Mouse (Mus musculus) neural tube, embryonic 11.5 days (tissue): ENCODE measurements at regions not wholly inside any gene's neighbourhood (a gene's known extent, or its start where the extent isn't known, plus 50 kb on each side); places are given as distances from the start of the nearest gene placed in this dataset.

Experiments
- ATAC-seq: fragments of 200-750 bp; cut with Nextera tagmentation; 2 replicates; pipeline ENCODE4 v1.8.0; 2017; ENCODE audit warnings: moderate number of reproducible peaks, mild to moderate bottlenecking, moderate TSS enrichment, moderate library complexity; ENCODE audit not compliant: insufficient read depth, low FRiP score, low TSS enrichment
- DNase-seq: peaks from one replicate; pipeline ENCODE4 v3.0.0-alpha.2; 2015; ENCODE audit warnings: low spot score
- H3K27ac ChIP-seq: fragments of 300-500 bp; sonication (generic); 2 replicates; pipeline ENCODE4 v1.5.1; 2014; ENCODE audit warnings: low read depth, mild to moderate bottlenecking, low read length
- H3K27me3 ChIP-seq: fragments of 300-500 bp; sonication (generic); 2 replicates; pipeline ENCODE4 v1.6.1; 2014; ENCODE audit warnings: mild to moderate bottlenecking, low read length, mixed read lengths; ENCODE audit not compliant: control insufficient read depth, insufficient read depth
- H3K36me3 ChIP-seq: fragments of 300-500 bp; sonication (generic); 2 replicates; pipeline ENCODE4 v1.6.1; 2014; ENCODE audit warnings: mild to moderate bottlenecking, low read length, moderate library complexity, mixed read lengths; ENCODE audit not compliant: control insufficient read depth, insufficient read depth
- H3K4me1 ChIP-seq: fragments of 300-500 bp; sonication (generic); 2 replicates; pipeline ENCODE4 v1.6.1; 2014; ENCODE audit warnings: low read length, mixed read lengths; ENCODE audit not compliant: control insufficient read depth, insufficient read depth
- H3K4me2 ChIP-seq: fragments of 300-500 bp; sonication (generic); 2 replicates; pipeline ENCODE4 v1.6.1; 2014; ENCODE audit warnings: low read depth, mild to moderate bottlenecking, moderate library complexity
- H3K4me3 ChIP-seq: fragments of 300-500 bp; sonication (generic); 2 replicates; pipeline ENCODE4 v1.5.1; 2014; ENCODE audit warnings: low read depth, low read length
- H3K9ac ChIP-seq: fragments of 300-500 bp; sonication (generic); 2 replicates; pipeline ENCODE4 v1.6.1; 2014; ENCODE audit warnings: mild to moderate bottlenecking, low read length
- H3K9me3 ChIP-seq: fragments of 300-500 bp; sonication (generic); 2 replicates; pipeline ENCODE4 v1.6.1; 2016; ENCODE audit warnings: low read length; ENCODE audit not compliant: control insufficient read depth
- WGBS: fragments of 180-500 bp; shearing (Covaris S2); extraction: QIAGEN DNeasy Blood & Tissue Kit; methylation state at CpG from one replicate; pipeline ENCODE4 v1.1.7; 2014; 5-methylcytosine and 5-hydroxymethylcytosine counted together

DNA sequence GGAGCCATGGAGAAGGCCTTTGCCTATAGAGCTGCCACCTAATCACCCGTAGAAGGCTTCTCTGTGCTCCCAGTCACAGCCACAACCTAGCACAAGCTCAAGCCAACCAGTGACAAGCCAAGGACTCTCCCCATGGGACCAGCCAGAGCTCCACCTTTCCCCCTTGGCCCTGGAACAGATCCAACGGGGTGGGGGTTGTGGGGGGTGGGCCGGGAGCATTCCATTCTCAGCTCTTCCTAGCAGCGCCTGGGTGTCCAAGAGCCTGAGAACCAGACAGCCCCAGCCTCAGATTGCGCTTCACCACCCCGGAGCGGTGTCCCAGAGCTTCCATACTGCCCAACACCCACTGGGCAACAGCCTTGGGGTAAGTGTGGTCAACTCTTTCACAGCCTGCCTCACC is 69.6 kb upstream of the Ccn6 start:
- no peak for DNase-seq
- H3K4me3 ChIP-seq = no peak overlapping the region
- no peaks in the 10 kb centered on the region for H3K9me3 ChIP-seq

DNA sequence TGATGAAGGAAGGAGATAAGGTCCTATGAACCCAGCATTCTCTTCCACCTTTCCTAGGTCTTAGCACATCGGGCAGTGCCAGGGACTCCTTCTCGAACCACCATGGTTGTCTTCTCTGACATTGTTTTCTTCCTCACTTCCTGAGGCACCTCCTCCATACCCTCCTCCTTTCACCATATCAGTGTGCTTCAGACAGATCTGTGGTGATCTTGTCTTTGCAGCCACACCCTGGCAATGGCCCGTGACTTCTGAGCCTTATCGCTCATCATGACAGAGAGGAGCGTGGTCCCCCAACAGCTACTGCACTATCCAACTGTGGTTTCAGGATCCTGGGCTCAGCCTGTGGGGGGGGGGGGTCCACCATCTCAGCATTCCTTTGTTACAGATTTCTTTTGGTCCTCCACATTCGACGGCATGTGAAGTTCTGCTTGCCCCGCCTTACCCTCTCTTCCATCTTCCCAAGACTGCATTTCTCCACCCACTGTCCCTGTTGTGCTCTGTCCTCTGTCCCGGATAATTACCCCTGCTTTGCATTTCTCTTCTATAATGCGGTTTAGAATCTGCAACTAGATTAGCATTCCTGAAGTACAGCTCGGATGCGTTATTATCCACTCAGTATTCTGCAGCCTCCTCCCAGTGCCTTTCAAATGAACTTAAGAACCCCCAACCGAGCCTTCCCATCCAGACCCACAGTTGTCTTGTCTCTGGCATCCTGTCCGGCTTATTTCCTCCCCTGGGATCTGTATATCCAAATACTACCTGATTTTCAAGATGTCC is 67.2 kb upstream of the Ccn6 start:
- Histone ChIP-seq H3K4me1 (peaks cover 10% of the 10 kb centered on the region; the same call in 1 of the 2 replicates), H3K4me3 (no peak overlapping the region), H3K9ac (no peak overlapping the region), H3K4me2 (no peak overlapping the region), H3K27ac (no peak overlapping the region), H3K27me3 (no peaks in the 10 kb centered on the region), H3K36me3 (no peaks in the 10 kb centered on the region), H3K9me3 (no peaks in the 10 kb centered on the region)
- 0 out of 2 replicates have a peak, but pooled peaks have one; percentile 22 for ATAC-seq
- WGBS = 58% methylated on average over 14 of the region's 14 CpGs
- DNase-seq = no peak

More for the DNA sequence above, 69.6 kb upstream of the Ccn6 start:
- no peak overlapping the region for H3K9ac ChIP-seq
- no peaks in the 10 kb centered on the region for H3K36me3 ChIP-seq
- no peak for ATAC-seq
- H3K4me2 ChIP-seq = no peak overlapping the region
- H3K27me3 ChIP-seq = no peaks in the 10 kb centered on the region
- H3K4me1 ChIP-seq = no peaks in the 10 kb centered on the region
- no peak overlapping the region for H3K27ac ChIP-seq
- 87% methylated on average over 7 of the region's 7 CpGs for WGBS

DNA sequence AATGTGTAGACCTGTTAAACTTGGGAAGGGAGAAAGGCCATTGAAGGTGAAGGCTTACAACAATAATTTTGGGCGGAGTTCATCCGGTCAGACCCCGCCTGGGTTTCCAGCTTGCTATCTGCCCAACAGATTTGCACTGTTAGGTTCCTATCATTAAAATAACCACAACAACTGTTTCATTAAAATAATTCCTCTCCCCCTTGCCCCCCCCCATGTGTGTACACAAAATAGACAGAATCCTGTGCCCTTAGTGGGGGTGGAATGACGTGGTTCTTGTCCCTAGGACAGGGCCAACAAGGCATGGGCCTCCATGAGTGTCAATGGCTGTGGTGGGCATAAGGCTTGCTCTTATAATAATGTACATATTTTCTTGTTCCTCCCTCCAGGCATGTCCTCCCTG is 65.6 kb upstream of the Ccn6 start:
- H3K36me3 ChIP-seq = no peaks in the 10 kb centered on the region
- H3K4me3 ChIP-seq = no peak overlapping the region
- WGBS = 92% methylated on average over 4 of the region's 4 CpGs
- ATAC-seq = no peak
- H3K4me2 ChIP-seq = no peak overlapping the region
- H3K4me1 ChIP-seq = peaks cover 10% of the 10 kb centered on the region; the same call in 1 of the 2 replicates
- no peak overlapping the region for H3K9ac ChIP-seq
- DNase-seq = no peak
- no peak overlapping the region for H3K27ac ChIP-seq
- H3K27me3 ChIP-seq = no peaks in the 10 kb centered on the region
- no peaks in the 10 kb centered on the region for H3K9me3 ChIP-seq

DNA sequence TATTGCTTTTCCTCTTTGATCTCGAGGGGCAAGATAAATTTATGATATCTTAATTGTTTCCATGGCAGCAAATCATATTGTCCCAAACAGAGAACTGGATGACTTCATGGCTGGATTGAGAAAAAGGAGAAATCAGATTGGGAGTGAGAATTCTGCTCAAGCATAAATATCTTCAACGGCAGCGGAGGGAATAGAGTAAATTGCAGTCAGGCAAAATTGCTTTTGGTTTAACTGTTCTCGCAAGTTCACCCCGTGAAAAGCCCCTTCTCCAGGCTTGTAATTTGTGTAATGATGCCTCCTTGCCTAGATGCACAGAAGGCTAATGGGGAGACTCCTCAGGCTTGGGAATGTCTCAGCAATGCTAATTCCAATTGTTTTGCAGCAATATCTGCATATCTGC is 64.4 kb upstream of the Ccn6 start:
- H3K4me2 ChIP-seq = no peak overlapping the region
- DNase-seq = no peak
- peaks cover 10% of the 10 kb centered on the region; the same call in 1 of the 2 replicates for H3K4me1 ChIP-seq
- H3K9me3 ChIP-seq = no peaks in the 10 kb centered on the region
- H3K4me3 ChIP-seq = no peak overlapping the region
- H3K27ac ChIP-seq = no peak overlapping the region
- 47% methylated on average over 5 of the region's 5 CpGs for WGBS
- H3K9ac ChIP-seq = no peak overlapping the region
- H3K27me3 ChIP-seq = no peaks in the 10 kb centered on the region
- no peaks in the 10 kb centered on the region for H3K36me3 ChIP-seq
- ATAC-seq = 0 out of 2 replicates have a peak, but pooled peaks have one; percentile 4

DNA sequence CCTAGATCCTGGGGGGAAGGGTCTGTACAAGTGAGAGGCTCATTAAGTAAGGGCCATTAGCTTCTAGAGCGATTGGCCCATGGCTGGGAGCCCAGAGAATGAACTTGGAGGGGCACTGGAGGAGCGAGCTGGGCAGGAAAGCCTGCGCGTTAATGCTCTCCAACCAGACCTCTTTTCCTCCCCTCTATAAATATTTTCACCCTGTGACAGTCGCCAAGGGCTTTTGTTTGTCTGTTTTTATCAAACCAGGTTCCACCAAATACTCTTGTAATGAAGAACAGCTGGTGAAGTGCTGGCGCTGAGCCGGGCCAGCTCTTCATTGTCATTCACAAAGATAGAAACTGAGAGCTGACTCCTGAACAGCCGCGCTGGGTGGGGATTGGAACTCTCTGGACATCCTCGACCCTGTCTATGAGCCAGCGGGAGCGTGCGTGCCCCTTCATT is 63.9 kb upstream of the Ccn6 start:
- peak; percentile 40 for DNase-seq
- ATAC-seq = peak; percentile 85
- Histone ChIP-seq H3K4me3 (no peak overlapping the region), H3K27me3 (no peaks in the 10 kb centered on the region), H3K36me3 (no peaks in the 10 kb centered on the region), H3K4me2 (peak overlapping the region; percentile 12; the same call in 1 of the 2 replicates), H3K27ac (peak overlapping the region; percentile 55), H3K4me1 (peaks cover 10% of the 10 kb centered on the region; the same call in 1 of the 2 replicates), H3K9me3 (no peaks in the 10 kb centered on the region), H3K9ac (no peak overlapping the region)
- 22% methylated on average over 13 of the region's 13 CpGs for WGBS

DNA sequence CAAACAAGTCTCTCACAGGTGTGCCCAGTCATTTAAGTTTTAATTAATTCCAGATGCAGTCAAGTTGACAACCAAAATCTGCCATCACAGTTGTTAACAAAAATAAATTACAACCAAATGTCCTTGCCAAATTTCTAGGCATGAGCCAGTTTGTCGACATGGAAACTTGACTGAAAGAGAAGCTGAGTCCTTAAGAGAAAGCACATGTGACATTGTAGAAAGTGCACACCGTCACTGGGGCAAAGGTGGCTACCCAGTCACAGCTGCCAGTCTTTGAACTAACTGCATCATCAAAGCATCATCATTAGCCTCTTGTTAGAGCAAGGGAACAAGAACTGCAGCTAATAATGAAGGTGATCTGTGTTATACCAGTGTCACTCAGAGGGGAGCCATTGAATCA is 62.9 kb upstream of the Ccn6 start:
- H3K4me3 ChIP-seq = no peak overlapping the region
- H3K4me2 ChIP-seq = no peak overlapping the region
- ATAC-seq = no peak
- WGBS = 54% methylated on average over 2 of the region's 2 CpGs
- no peak for DNase-seq
- no peak overlapping the region for H3K27ac ChIP-seq
- no peaks in the 10 kb centered on the region for H3K36me3 ChIP-seq
- no peaks in the 10 kb centered on the region for H3K9me3 ChIP-seq
- H3K27me3 ChIP-seq = no peaks in the 10 kb centered on the region
- no peak overlapping the region for H3K9ac ChIP-seq
- H3K4me1 ChIP-seq = peaks cover 10% of the 10 kb centered on the region; the same call in 1 of the 2 replicates

DNA sequence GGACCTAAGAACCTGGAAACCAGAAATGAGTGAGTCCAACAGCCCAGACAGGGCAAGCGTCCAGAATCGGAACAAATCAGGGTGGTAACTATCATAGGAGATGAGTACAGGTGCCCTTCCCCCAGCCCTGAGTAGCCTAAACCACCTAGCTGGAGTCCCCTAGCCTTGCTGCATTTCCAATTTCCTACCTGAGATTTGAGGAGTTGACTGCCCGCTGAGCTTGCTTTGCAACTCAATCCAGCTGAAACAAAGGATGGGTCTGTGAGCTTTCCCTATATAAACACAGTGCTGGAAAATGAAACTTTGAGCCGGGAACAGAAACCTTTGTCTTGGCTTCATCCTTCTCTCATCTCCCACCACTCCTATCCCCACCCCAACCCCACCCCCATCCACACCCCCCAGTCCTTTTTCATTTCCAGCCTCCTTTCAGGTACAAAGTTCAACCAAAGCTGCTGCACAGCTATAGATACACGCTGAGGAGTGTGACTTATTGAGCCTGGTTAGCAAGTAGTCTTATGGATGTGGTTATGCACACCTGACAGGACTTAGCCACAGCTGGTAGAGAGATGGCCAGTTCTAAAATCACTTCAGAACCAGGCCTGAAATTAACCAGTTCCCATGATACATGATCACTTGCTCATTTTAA is 61.0 kb upstream of the Ccn6 start:
- Histone ChIP-seq H3K4me3 (no peak overlapping the region), H3K9ac (no peak overlapping the region), H3K27me3 (no peaks in the 10 kb centered on the region), H3K27ac (no peak overlapping the region), H3K4me1 (peaks cover 10% of the 10 kb centered on the region; the same call in 1 of the 2 replicates), H3K36me3 (no peaks in the 10 kb centered on the region), H3K4me2 (no peak overlapping the region), H3K9me3 (no peaks in the 10 kb centered on the region)
- DNase-seq (no peak), ATAC-seq (no peak)
- 38% methylated on average over 5 of the region's 5 CpGs for WGBS

DNA sequence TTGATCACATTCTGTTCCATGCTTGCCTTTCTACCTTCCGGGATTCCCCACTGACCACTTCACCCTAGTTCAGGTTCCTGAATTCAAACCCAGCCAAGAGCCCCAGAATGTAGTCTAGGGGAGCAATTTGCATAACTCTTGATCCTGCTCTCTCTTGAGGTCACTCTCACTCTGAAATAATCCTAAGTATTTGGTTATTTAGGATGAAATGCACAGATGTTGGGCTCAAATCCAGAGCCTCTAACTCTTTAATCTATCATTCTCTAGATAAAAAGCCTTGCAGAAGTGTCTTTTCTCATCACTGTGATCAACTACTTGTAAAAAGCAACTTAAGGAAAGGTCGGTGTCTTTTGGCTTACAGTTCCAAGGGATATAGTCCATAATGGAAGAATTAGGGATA is 57.4 kb upstream of the Ccn6 start:
- Histone ChIP-seq H3K27me3 (no peaks in the 10 kb centered on the region), H3K27ac (no peak overlapping the region), H3K36me3 (no peaks in the 10 kb centered on the region), H3K9ac (no peak overlapping the region), H3K4me3 (no peak overlapping the region), H3K4me2 (no peak overlapping the region), H3K4me1 (no peaks in the 10 kb centered on the region), H3K9me3 (no peaks in the 10 kb centered on the region)
- no peak for ATAC-seq
- no peak for DNase-seq
- 87% methylated on average over 2 of the region's 2 CpGs for WGBS

DNA sequence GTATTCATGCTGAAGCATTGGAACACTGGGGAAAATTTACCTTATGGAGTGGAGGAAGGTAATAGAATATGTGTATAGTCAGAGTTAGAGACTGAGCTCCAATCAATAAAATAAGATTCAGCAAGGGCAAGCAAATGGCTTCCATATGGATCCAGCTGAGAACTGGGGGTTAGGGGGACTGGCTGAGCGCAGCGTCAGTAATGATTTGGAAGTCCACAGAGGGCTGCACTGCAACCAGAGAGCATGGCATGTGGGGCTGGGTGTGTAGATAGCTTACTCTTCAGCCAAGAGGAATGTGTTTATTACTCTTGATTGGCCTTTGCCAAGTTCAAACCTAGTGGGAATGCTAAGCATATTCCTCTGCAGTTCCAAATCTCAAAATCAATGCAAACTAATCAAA is 55.8 kb upstream of the Ccn6 start:
- H3K27ac ChIP-seq = no peak overlapping the region
- no peaks in the 10 kb centered on the region for H3K4me1 ChIP-seq
- DNase-seq (no peak), ATAC-seq (no peak)
- no peaks in the 10 kb centered on the region for H3K27me3 ChIP-seq
- no peak overlapping the region for H3K4me2 ChIP-seq
- no peak overlapping the region for H3K4me3 ChIP-seq
- no peaks in the 10 kb centered on the region for H3K9me3 ChIP-seq
- no peak overlapping the region for H3K9ac ChIP-seq
- no peaks in the 10 kb centered on the region for H3K36me3 ChIP-seq
- WGBS = 74% methylated on average over 2 of the region's 2 CpGs
